Mouse (Mus musculus): ENCODE results near the gene Ephb1. TPM values are rescaled to one million over a fixed set of nuclear protein-coding genes. Genes with fewer than 3 reads are reported as not detected.

The Ephb1 gene
- polyA plus RNA-seq, 1 experiment: not detected

DNA sequence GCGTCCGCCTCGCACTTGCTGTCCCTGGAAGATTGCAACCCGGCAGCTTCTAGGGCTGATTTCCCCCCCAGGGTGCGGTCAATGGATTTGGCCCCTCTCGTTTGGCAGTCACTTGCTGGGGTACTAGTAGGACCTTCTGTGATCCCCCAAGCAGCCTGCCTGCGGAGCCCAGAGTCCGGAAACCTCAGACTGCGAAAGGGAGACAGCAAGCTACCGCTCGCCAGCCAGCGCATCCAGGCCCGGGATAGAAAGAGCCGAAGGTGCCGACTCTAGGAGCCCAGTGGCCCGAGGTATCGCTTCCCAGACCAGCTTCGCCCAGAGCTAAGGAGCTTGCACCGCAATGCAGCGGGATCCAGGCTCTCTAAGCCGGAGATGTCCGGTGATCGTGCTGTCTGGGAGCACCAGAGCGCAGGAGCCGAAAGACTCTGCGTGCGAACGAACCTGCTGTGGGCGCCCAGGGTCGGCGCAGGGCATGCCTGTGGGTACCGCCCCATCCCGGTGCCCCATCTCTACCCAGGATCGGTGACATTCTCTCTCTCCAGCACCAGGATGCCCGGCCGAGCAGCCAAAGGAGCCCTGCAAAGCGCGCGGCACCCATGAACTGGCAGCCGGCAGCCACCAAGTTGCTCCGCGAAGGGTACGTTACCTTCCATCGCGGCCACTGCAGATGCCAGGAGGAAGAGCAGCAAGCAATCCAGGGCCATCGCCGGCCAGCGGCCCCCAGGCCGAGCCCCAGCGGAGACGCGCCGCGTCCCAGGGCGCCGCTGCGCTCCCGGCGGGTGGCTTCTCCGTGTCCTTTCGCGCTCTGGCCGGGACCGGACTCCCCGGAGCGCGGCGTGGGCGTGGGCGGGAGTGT, 629 bp downstream of the Ephb1 start:
- H3K27ac ChIP-seq (ENCODE audit: insufficient read depth, low read depth, low read length): no peak overlapping the region
- H3K4me1 ChIP-seq (ENCODE audit: control insufficient read depth, insufficient read depth, low read length): no peaks in the 10 kb centered on the region
- H3K4me3 ChIP-seq (ENCODE audit: insufficient read depth, low read length): no peak overlapping the region
- no peak for TF ChIP-seq POLR2A (IDR thresholded peaks at IDR 0.05; ENCODE audit: borderline replicate concordance, low read depth, low read length)
- TF ChIP-seq CTCF (IDR thresholded peaks at IDR 0.05; ENCODE audit: low read depth, low read length): no peak

DNA sequence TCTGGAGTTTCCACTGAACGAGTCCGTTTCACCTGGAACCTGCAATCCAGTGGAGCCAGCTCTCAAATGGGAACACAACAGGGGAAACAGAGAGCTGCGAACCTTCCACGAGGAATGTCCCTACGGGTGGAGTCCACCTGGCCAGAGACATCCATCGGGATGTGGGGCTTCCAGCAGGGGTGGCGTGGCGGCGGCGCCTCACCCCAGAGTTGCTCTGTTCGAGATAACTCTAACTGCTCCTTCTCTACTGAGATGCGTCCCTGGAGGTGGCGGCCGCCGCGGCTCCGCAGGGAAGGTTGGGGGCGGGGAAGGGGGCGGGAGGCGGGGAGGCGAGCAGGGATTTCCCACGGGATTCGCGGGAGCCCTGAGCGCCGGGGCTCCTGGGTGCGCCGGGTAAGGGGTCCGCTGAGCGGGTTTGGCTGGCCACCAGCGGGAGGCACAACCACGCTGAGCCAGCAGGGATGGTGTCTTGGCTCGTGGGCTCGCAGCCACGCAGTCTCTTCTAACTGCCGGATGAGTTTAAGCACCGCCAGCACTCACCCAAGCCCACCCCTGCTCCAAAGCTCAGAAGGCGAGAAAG, 1.3 kb downstream of the Ephb1 start:
- Histone ChIP-seq H3K27ac (ENCODE audit: insufficient read depth, low read depth, low read length) (no peak overlapping the region), H3K4me1 (ENCODE audit: control insufficient read depth, insufficient read depth, low read length) (no peaks in the 10 kb centered on the region), H3K4me3 (ENCODE audit: insufficient read depth, low read length) (no peak overlapping the region)
- TF ChIP-seq CTCF (IDR thresholded peaks at IDR 0.05; ENCODE audit: low read depth, low read length): no peak
- TF ChIP-seq POLR2A (IDR thresholded peaks at IDR 0.05; ENCODE audit: borderline replicate concordance, low read depth, low read length): no peak

DNA sequence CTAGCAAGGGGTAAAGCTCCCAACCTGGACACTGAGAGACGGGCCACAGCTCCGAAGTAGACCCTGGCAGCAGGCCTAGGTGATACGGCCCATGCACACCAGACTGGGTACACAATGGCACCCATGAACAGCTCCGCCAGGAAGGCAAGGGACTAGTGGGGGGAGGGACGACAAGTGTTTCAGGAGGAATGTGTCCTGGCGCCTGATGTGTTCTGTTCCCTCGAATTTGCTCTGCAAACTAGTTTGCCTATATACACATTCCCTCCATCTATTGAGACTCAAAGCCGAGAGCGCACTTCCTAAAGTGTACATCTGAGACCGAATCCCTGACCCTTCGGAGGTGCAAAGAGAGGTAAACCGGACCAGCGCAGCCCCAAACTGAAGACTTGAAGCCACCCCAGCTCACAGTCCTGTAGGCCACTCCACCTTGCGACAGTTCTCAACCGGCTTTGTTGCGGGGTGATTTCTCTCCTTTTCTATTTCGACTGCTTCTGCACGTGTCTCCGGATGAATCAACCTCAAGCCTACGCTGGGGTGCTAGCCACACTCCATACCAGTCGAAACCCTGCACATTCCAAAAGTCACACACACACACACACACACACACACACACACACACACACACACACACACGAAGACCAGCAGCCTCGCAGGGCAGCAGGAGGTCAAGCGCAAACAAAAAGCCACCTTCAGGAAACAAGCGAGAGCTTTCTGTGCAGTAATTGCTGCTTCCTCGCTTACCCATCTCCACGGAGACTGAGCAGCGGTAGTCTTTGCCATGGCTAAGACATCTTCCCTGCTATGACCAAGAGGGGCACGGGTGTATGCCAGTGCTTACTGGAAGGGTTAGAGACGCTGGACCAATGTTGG, 2.1 kb downstream of the Ephb1 start:
- H3K27ac ChIP-seq (ENCODE audit: insufficient read depth, low read depth, low read length): no peak overlapping the region
- no peaks in the 10 kb centered on the region for H3K4me1 ChIP-seq (ENCODE audit: control insufficient read depth, insufficient read depth, low read length)
- TF ChIP-seq POLR2A (IDR thresholded peaks at IDR 0.05; ENCODE audit: borderline replicate concordance, low read depth, low read length) (no peak), CTCF (IDR thresholded peaks at IDR 0.05; ENCODE audit: low read depth, low read length) (no peak)
- no peak overlapping the region for H3K4me3 ChIP-seq (ENCODE audit: insufficient read depth, low read length)

DNA sequence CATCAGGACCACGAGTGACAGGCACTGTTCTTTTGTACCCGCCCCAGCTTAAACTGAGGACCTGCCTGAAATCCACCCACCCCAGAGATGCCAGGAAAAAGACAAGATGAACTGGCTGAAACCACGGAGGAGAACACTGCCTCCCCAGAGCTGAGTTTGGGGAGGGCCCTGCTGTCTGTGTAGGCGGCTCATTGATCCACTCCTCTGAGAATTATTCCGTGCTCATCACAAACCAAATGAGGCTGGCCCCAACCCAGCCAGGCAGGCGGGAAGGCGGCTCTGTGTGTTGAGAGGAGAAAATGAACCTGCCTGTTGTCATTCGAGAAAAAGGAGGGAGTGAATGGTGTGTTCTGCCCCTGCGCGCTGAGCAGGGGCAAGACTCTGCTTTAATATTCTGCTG, 2.8 kb downstream of the Ephb1 start:
- no peak for TF ChIP-seq CTCF (IDR thresholded peaks at IDR 0.05; ENCODE audit: low read depth, low read length)
- no peak for TF ChIP-seq POLR2A (IDR thresholded peaks at IDR 0.05; ENCODE audit: borderline replicate concordance, low read depth, low read length)

DNA sequence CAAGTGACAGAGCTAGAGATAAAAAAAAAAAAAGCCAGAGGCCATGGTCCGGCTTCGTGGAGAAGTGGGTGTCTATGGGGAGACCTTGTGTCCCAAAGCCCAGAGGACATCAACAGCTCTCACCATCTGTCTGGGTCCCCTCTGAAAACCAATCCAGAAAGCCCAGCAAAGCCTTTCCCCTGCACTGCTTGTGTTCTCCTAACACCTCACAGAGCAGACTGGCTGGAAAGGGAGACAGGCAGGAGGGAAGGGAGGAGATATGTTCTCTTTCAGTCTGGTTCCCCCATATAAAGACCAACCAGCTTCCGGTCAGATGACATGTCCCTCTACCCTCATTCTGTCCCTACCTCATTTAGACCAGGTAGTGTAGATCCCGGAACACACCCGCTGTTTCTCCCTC, 3.3 kb downstream of the Ephb1 start:
- TF ChIP-seq POLR2A (IDR thresholded peaks at IDR 0.05; ENCODE audit: borderline replicate concordance, low read depth, low read length) (no peak), CTCF (IDR thresholded peaks at IDR 0.05; ENCODE audit: low read depth, low read length) (no peak)
- H3K4me3 ChIP-seq (ENCODE audit: insufficient read depth, low read length): no peak overlapping the region
- no peaks in the 10 kb centered on the region for H3K4me1 ChIP-seq (ENCODE audit: control insufficient read depth, insufficient read depth, low read length)
- H3K27ac ChIP-seq (ENCODE audit: insufficient read depth, low read depth, low read length): no peak overlapping the region

More for the DNA sequence above, 2.8 kb downstream of the Ephb1 start:
- no peak overlapping the region for H3K27ac ChIP-seq (ENCODE audit: insufficient read depth, low read depth, low read length)
- H3K4me3 ChIP-seq (ENCODE audit: insufficient read depth, low read length): no peak overlapping the region
- H3K4me1 ChIP-seq (ENCODE audit: control insufficient read depth, insufficient read depth, low read length): no peaks in the 10 kb centered on the region

DNA sequence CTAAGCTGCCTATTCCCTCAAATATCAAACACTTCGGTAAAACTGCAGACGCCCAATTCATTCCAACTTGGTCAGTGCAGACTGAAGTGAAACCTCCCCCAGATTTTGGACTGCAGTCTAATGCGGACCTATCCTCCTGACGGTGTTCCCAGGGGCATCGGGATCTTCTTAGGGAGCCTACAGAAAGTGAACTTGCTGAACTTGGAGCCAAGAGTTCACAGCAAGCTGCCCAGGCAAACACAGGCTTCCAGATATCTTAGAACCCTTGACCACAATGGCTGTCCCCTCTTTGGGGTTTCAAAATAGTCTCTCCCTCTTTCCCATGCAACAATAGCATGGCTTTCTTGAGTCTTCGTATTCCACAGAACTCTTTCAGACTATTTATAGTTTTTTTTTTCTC, 3.8 kb downstream of the Ephb1 start:
- TF ChIP-seq POLR2A (IDR thresholded peaks at IDR 0.05; ENCODE audit: borderline replicate concordance, low read depth, low read length) (no peak), CTCF (IDR thresholded peaks at IDR 0.05; ENCODE audit: low read depth, low read length) (no peak)
- Histone ChIP-seq H3K4me3 (ENCODE audit: insufficient read depth, low read length) (no peak overlapping the region), H3K4me1 (ENCODE audit: control insufficient read depth, insufficient read depth, low read length) (no peaks in the 10 kb centered on the region), H3K27ac (ENCODE audit: insufficient read depth, low read depth, low read length) (no peak overlapping the region)

DNA sequence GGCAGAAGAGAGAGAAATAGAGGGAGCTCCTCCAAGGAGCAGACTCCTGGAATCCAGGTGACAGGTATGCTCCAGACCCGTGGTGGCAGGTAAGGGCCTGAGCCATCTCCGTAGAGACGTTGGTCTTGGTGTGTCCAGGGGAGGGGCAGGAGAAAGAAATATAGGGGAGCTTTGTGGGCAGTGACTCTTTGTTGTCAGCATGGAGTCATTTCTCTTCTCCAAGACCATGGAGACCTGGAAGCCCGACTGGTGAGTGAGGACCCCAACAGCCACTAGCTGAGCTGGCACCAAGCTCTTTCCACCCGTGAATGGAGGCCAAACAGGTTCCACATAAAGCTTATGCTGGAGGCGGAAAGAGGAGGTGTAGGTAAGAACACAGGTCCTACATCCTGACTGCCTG, 4.4 kb downstream of the Ephb1 start:
- H3K4me1 ChIP-seq (ENCODE audit: control insufficient read depth, insufficient read depth, low read length): no peaks in the 10 kb centered on the region
- no peak overlapping the region for H3K4me3 ChIP-seq (ENCODE audit: insufficient read depth, low read length)
- no peak overlapping the region for H3K27ac ChIP-seq (ENCODE audit: insufficient read depth, low read depth, low read length)
- TF ChIP-seq CTCF (IDR thresholded peaks at IDR 0.05; ENCODE audit: low read depth, low read length): no peak
- no peak for TF ChIP-seq POLR2A (IDR thresholded peaks at IDR 0.05; ENCODE audit: borderline replicate concordance, low read depth, low read length)

DNA sequence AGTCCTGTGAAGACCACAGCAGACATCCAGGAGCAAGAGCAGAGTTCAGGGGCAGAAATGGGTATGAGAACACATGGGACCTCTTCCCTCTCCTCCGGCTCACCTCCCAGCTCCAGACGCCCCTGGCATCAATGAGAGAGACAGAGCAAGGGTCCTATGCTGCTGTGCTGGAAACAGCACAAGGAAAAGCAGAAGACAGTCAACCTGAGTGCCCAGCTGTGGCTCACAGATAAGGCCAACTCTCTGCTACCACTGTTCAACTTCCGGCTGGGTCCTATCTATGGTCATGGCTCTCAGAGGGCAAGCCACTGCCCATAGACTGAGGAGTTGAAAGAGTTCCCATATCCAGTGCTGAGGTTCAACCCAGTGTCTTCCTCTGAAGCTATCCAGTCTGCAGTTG, 7.7 kb downstream of the Ephb1 start:
- H3K27ac ChIP-seq (ENCODE audit: insufficient read depth, low read depth, low read length): no peak overlapping the region
- no peaks in the 10 kb centered on the region for H3K4me1 ChIP-seq (ENCODE audit: control insufficient read depth, insufficient read depth, low read length)
- no peak overlapping the region for H3K4me3 ChIP-seq (ENCODE audit: insufficient read depth, low read length)
- TF ChIP-seq CTCF (IDR thresholded peaks at IDR 0.05; ENCODE audit: low read depth, low read length) (no peak), POLR2A (IDR thresholded peaks at IDR 0.05; ENCODE audit: borderline replicate concordance, low read depth, low read length) (no peak)

DNA sequence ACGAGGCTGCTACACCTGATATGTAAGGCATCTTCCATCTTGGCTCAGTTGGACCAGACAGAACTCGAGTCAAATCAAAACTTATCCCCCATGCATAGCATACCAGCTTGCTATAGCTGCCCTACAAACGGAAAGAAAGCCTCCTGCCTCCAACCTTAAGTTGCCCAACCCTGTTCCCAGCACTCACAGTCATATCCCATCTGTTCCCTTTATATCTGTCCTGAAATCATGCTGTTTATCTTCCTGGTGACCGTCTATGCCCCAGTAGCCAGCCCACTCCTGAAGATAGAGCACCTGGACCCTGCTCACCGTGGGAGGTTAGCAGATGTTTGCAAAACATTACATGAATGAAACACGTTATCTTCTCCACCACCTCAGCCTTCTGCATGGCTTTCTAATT, 9.0 kb downstream of the Ephb1 start:
- H3K4me3 ChIP-seq (ENCODE audit: insufficient read depth, low read length): no peak overlapping the region
- TF ChIP-seq CTCF (IDR thresholded peaks at IDR 0.05; ENCODE audit: low read depth, low read length): no peak
- no peak for TF ChIP-seq POLR2A (IDR thresholded peaks at IDR 0.05; ENCODE audit: borderline replicate concordance, low read depth, low read length)
- H3K4me1 ChIP-seq (ENCODE audit: control insufficient read depth, insufficient read depth, low read length): no peaks in the 10 kb centered on the region
- H3K27ac ChIP-seq (ENCODE audit: insufficient read depth, low read depth, low read length): no peak overlapping the region

All from bone marrow macrophage, adult 2 months (primary cell).